Mouse (Mus musculus) heart, adult 2 months (tissue): ENCODE measurements around the gene Tac4.

Experiments
- CTCF ChIP-seq: fragments of 200-600 bp; IDR thresholded peaks from 2 replicates; pipeline ENCODE4 v1.8.1; 2022; ENCODE audit warnings: antibody characterized with exemption, mild to moderate bottlenecking, moderate library complexity
- EP300 ChIP-seq: fragments of 200-500 bp; IDR thresholded peaks from 2 replicates; pipeline ENCODE4 v1.6.1; 2011; ENCODE audit warnings: low read depth, low read length, control low read depth; ENCODE audit not compliant: insufficient read depth
- POLR2A ChIP-seq: fragments of 200-500 bp; IDR thresholded peaks from 2 replicates; pipeline ENCODE4 v1.6.1; 2011; ENCODE audit warnings: mild to moderate bottlenecking, low read depth, low read length, control low read depth; ENCODE audit not compliant: insufficient read depth

GRCm38 (mm10) chr11:95261178-95261751 is at the start of gene Tac4:
- TF ChIP-seq CTCF (no peak), POLR2A (no peak), EP300 (no peak)
